Mouse (Mus musculus) cerebellum, postnatal 4 days (tissue): ENCODE data around the gene Nono.

Experiments
- DNase-seq, 2 experiments: peaks; one replicate each; pipeline ENCODE4 v3.0.0; 2022; ENCODE audit warnings: low spot score in 2 of 2, mixed read lengths in 1 of 2

The Nono gene

GRCm38 (mm10) chrX:101486487-101487152 lies 57.5 kb downstream of the Nono start:
- peak; percentile 20 to 30 for DNase-seq
